Mouse (Mus musculus): ENCODE data around the gene Klhl11. TPM values are rescaled to one million over a fixed set of nuclear protein-coding genes. Genes with fewer than 3 reads are reported as not detected.

Klhl11 gene
- total RNA-seq, 1 experiment: 43.3 TPM

DNA sequence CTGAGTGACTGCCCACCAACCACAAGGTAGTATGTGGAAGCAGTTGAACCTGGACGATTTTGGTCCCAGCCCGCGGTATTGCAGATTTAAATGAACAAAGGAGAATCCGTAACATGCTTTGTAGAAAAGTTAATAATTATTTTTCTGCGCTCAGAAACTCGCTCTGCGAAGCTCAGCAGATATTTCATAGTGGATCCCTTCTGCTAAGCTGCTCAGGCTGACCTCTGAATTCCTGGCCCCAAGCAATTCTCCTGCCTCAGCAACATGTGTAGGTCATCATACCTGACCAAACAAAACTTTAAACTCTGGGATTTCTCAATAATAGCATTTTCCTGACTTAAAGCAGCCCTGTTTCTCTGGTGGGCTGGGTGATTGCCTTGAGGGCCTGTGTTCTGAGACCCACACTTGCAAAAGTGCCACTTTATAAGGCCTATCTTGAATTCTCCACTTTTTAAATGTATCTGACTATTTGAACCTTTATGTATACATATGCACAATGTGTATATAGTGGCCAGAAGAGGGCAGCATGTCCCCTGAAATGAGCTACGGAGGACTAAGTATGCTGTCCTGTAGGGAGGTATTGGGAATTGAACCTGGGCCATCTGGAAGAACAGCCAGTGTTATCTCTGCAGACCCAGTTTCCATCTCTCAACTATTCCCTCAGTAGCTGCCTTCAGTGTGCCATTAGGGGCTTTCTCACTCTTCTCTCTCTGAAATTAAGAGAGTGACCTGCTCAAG lies 13.4 kb upstream of the Klhl11 start:
- no peaks in the 10 kb centered on the region for H3K9me3 ChIP-seq (ENCODE audit: control insufficient read depth, insufficient read depth, low read depth, low read length)
- in situ Hi-C loops (cut with MboI; ENCODE audit: low sequenced_read_pairs in 2 of 2, unreplicated experiment in 2 of 2): no loop called here
- peaks cover 64% of the 10 kb centered on the region for H3K36me3 ChIP-seq (ENCODE audit: control insufficient read depth, insufficient read depth, low read length, poor library complexity, severe bottlenecking)
- no peak for DNase-seq (ENCODE audit: low read depth, low spot score)
- no peak overlapping the region for H3K9ac ChIP-seq (ENCODE audit: insufficient read depth, low read depth, low read length, poor library complexity, severe bottlenecking)
- no peak overlapping the region for H3K27ac ChIP-seq (ENCODE audit: insufficient read depth, low read depth, low read length, poor library complexity, severe bottlenecking)
- no peak overlapping the region for H3K4me3 ChIP-seq (ENCODE audit: insufficient read depth in 1 of 2, low read depth in 1 of 2, low read length in 2 of 2, poor library complexity in 1 of 2, severe bottlenecking in 1 of 2)
- TF ChIP-seq ZC3H11A (IDR thresholded peaks at IDR 0.05; ENCODE audit: borderline replicate concordance, low read depth, low read length) (no peak), MAFK (IDR thresholded peaks at IDR 0.05; ENCODE audit: insufficient read depth, low read depth, low read length) (no peak), ZNF384 (IDR thresholded peaks at IDR 0.05; ENCODE audit: low read depth, low read length) (no peak), HCFC1 (IDR thresholded peaks at IDR 0.05; ENCODE audit: borderline replicate concordance, insufficient read depth, low read length) (no peak), CHD2 (IDR thresholded peaks at IDR 0.05; ENCODE audit: low read depth, low read length) (no peak)
- H3K4me1 ChIP-seq (ENCODE audit: control insufficient read depth in 2 of 2, insufficient read depth in 2 of 2, low read length in 2 of 2, poor library complexity in 1 of 2): no peaks in the 10 kb centered on the region

DNA sequence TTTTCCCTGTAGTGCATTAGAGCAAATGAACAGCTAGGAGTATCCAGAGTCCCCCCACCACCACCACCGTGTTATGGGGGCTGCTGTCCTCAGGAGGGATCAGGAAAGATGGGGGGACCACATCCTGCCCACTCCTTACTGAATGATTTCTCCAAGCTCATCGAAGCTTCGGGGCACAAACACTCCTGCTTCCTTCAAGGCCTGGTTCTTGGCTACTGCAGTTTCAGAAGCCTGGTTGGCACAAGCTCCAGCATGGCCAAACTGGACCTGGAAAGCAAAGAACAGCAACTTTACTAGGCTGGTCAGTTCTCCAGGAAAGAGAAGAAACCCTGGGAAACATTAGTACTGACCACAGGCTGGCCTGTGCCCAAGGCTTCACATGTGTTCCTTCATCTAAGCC lies 11.9 kb upstream of the Klhl11 start:
- DNase-seq (ENCODE audit: low read depth, low spot score): no peak
- no peak for TF ChIP-seq HCFC1 (IDR thresholded peaks at IDR 0.05; ENCODE audit: borderline replicate concordance, insufficient read depth, low read length)
- TF ChIP-seq CHD2 (IDR thresholded peaks at IDR 0.05; ENCODE audit: low read depth, low read length): no peak
- TF ChIP-seq ZNF384 (IDR thresholded peaks at IDR 0.05; ENCODE audit: low read depth, low read length): no peak
- TF ChIP-seq ZC3H11A (IDR thresholded peaks at IDR 0.05; ENCODE audit: borderline replicate concordance, low read depth, low read length): no peak
- no peak for TF ChIP-seq MAFK (IDR thresholded peaks at IDR 0.05; ENCODE audit: insufficient read depth, low read depth, low read length)
- Histone ChIP-seq H3K4me3 (ENCODE audit: insufficient read depth in 1 of 2, low read depth in 1 of 2, low read length in 2 of 2, poor library complexity in 1 of 2, severe bottlenecking in 1 of 2) (no peak overlapping the region), H3K4me1 (ENCODE audit: control insufficient read depth in 2 of 2, insufficient read depth in 2 of 2, low read length in 2 of 2, poor library complexity in 1 of 2) (no peaks in the 10 kb centered on the region), H3K36me3 (ENCODE audit: control insufficient read depth, insufficient read depth, low read length, poor library complexity, severe bottlenecking) (peaks cover 68% of the 10 kb centered on the region), H3K27ac (ENCODE audit: insufficient read depth, low read depth, low read length, poor library complexity, severe bottlenecking) (no peak overlapping the region), H3K9me3 (ENCODE audit: control insufficient read depth, insufficient read depth, low read depth, low read length) (no peaks in the 10 kb centered on the region), H3K9ac (ENCODE audit: insufficient read depth, low read depth, low read length, poor library complexity, severe bottlenecking) (no peak overlapping the region)
- in situ Hi-C loops (cut with MboI; ENCODE audit: low sequenced_read_pairs in 2 of 2, unreplicated experiment in 2 of 2): no loop called here

DNA sequence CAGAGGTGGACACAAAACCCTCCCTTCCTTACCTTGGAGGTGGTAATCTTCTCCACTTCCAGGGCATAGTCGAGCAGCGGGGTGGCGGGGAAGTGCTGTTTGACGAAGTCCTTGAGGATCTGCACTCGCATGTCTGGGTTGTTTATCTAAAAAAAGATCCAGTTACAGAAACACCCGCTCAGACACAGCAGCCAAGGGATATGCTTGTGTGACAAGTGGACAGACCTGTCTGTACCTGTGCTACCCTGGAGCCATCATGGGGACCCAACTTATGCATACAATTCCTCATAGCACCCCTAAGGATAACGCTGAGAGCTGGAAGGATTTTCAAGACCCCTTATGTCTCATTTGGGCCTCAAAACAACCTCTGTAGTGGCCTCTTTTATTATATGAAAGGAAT lies 6.6 kb upstream of the Klhl11 start:
- H3K27ac ChIP-seq (ENCODE audit: insufficient read depth, low read depth, low read length, poor library complexity, severe bottlenecking): no peak overlapping the region
- H3K9me3 ChIP-seq (ENCODE audit: control insufficient read depth, insufficient read depth, low read depth, low read length): no peaks in the 10 kb centered on the region
- DNase-seq (ENCODE audit: low read depth, low spot score): no peak
- peaks cover 55% of the 10 kb centered on the region for H3K36me3 ChIP-seq (ENCODE audit: control insufficient read depth, insufficient read depth, low read length, poor library complexity, severe bottlenecking)
- H3K4me3 ChIP-seq (ENCODE audit: insufficient read depth in 1 of 2, low read depth in 1 of 2, low read length in 2 of 2, poor library complexity in 1 of 2, severe bottlenecking in 1 of 2): no peak overlapping the region
- no peak overlapping the region for H3K9ac ChIP-seq (ENCODE audit: insufficient read depth, low read depth, low read length, poor library complexity, severe bottlenecking)
- in situ Hi-C loops (cut with MboI; ENCODE audit: low sequenced_read_pairs in 2 of 2, unreplicated experiment in 2 of 2): no loop called here
- H3K4me1 ChIP-seq (ENCODE audit: control insufficient read depth in 2 of 2, insufficient read depth in 2 of 2, low read length in 2 of 2, poor library complexity in 1 of 2): no peaks in the 10 kb centered on the region
- TF ChIP-seq HCFC1 (IDR thresholded peaks at IDR 0.05; ENCODE audit: borderline replicate concordance, insufficient read depth, low read length) (no peak), CHD2 (IDR thresholded peaks at IDR 0.05; ENCODE audit: low read depth, low read length) (no peak), ZC3H11A (IDR thresholded peaks at IDR 0.05; ENCODE audit: borderline replicate concordance, low read depth, low read length) (no peak), MAFK (IDR thresholded peaks at IDR 0.05; ENCODE audit: insufficient read depth, low read depth, low read length) (no peak), ZNF384 (IDR thresholded peaks at IDR 0.05; ENCODE audit: low read depth, low read length) (no peak)

DNA sequence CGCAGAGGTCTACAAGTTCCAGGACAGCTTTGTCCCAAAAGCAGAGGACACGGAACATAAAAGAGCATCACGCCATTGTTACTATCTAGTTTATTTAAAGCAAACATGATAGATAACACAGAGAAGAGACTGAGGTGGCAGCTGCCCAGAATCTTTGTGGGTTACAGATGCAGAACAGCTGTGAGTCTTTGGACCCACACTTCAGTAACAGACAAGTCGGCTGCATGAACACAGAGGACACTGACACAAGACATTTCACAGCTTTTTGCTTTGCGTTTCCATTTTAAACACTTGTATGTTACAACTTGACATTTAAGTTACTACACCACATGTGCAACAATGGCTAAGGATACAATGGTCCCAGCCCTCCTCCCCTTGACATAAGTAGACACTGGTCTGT lies 3.7 kb upstream of the Klhl11 start:
- H3K4me3 ChIP-seq (ENCODE audit: insufficient read depth in 1 of 2, low read depth in 1 of 2, low read length in 2 of 2, poor library complexity in 1 of 2, severe bottlenecking in 1 of 2): no peak overlapping the region
- in situ Hi-C loops (cut with MboI; ENCODE audit: low sequenced_read_pairs in 2 of 2, unreplicated experiment in 2 of 2): no loop called here
- no peak for TF ChIP-seq ZC3H11A (IDR thresholded peaks at IDR 0.05; ENCODE audit: borderline replicate concordance, low read depth, low read length)
- TF ChIP-seq CHD2 (IDR thresholded peaks at IDR 0.05; ENCODE audit: low read depth, low read length): no peak
- no peak for TF ChIP-seq ZNF384 (IDR thresholded peaks at IDR 0.05; ENCODE audit: low read depth, low read length)
- no peak for TF ChIP-seq MAFK (IDR thresholded peaks at IDR 0.05; ENCODE audit: insufficient read depth, low read depth, low read length)
- no peak for TF ChIP-seq HCFC1 (IDR thresholded peaks at IDR 0.05; ENCODE audit: borderline replicate concordance, insufficient read depth, low read length)
- H3K27ac ChIP-seq (ENCODE audit: insufficient read depth, low read depth, low read length, poor library complexity, severe bottlenecking): no peak overlapping the region
- peaks cover 35% of the 10 kb centered on the region for H3K36me3 ChIP-seq (ENCODE audit: control insufficient read depth, insufficient read depth, low read length, poor library complexity, severe bottlenecking)
- H3K9ac ChIP-seq (ENCODE audit: insufficient read depth, low read depth, low read length, poor library complexity, severe bottlenecking): no peak overlapping the region
- DNase-seq (ENCODE audit: low read depth, low spot score): no peak
- H3K4me1 ChIP-seq (ENCODE audit: control insufficient read depth in 2 of 2, insufficient read depth in 2 of 2, low read length in 2 of 2, poor library complexity in 1 of 2): no peaks in the 10 kb centered on the region
- H3K9me3 ChIP-seq (ENCODE audit: control insufficient read depth, insufficient read depth, low read depth, low read length): no peaks in the 10 kb centered on the region

Measured in ES-E14 (cell line).